Mouse (Mus musculus) myocyte (in vitro differentiated cells): ENCODE data around the gene Hexim1.

Source experiments
- CEBPB ChIP-seq: IDR thresholded peaks from 2 replicates; pipeline ENCODE4 v1.6.1; 2011; ENCODE audit warnings: mild to moderate bottlenecking, moderate library complexity; ENCODE audit not compliant: poor library complexity, insufficient read depth, severe bottlenecking
- E2F4 ChIP-seq: IDR thresholded peaks from one replicate; pipeline ENCODE4 v1.6.1; 2011; ENCODE audit warnings: mild to moderate bottlenecking, control low read depth, moderate library complexity; ENCODE audit not compliant: insufficient read depth
- MAX ChIP-seq: IDR thresholded peaks from one replicate; pipeline ENCODE4 v1.6.1; 2011; ENCODE audit warnings: low read depth, mild to moderate bottlenecking, control low read depth
- MYOD1 ChIP-seq, 3 experiments: IDR thresholded peaks; one replicate each; pipeline ENCODE4 v1.6.1; 2011; ENCODE audit warnings: control low read depth in 2 of 3, low read depth in 2 of 3, mild to moderate bottlenecking in 2 of 3, moderate library complexity in 1 of 3; ENCODE audit not compliant: insufficient read length in 2 of 3, control insufficient read depth in 1 of 3
- POLR2A ChIP-seq: IDR thresholded peaks from one replicate; pipeline ENCODE4 v1.6.1; 2011; ENCODE audit warnings: low read depth, mild to moderate bottlenecking, control low read depth, moderate library complexity; ENCODE audit not compliant: insufficient read length
- USF1 ChIP-seq: IDR thresholded peaks from one replicate; pipeline ENCODE4 v1.6.1; 2011; ENCODE audit warnings: low read depth, mild to moderate bottlenecking, control low read depth, moderate library complexity

- TF ChIP-seq POLR2A (no peak), MYOD1 (IDR thresholded peaks at IDR 0.05; ENCODE audit: control insufficient read depth in 1 of 3, insufficient read length in 2 of 3, low read depth in 2 of 3) (no peak), E2F4 (no peak), CEBPB (no peak), USF1 (no peak), MAX (no peak)
Observed at GRCm38 (mm10) chr11:103160738-103161137, 44.7 kb downstream of the Hexim1 start.
